ENCODE assay signal across 8 mouse cellular contexts in the genomic region with DNA sequence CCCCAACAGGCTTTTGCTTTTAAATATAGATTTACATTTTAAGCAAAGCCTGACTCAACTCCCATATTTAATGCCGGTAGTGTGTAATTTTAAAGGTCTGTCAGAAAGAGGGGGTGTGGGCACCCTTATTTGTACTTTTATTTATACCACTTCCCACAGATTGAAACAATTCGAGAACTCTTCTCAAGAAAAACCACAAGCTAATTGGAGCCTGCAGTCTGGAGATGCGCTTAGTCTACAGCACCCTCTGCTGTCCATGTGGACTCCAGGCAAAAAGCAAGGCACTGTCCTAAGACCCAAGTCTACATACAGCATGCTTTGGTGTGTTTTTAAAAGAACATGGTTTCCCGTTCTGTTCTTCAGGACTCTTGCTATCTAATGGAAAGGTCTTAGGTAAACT. TPM values are rescaled to one million over a fixed set of nuclear protein-coding genes. Genes with fewer than 3 reads are reported as not detected.
DNase-seq lines count a peak whose midpoint lies in the region; ATAC-seq and TF ChIP-seq lines count a peak whose summit lies in the region.

No protein-coding gene starts in this region.

- TF ChIP-seq POLR2A in cortical plate, adult 2 months (IDR thresholded peaks at IDR 0.05; ENCODE audit: extremely low read depth, insufficient read depth, low read length), result no peak

- no peak overlapping the region for H3K27ac ChIP-seq in cortical plate, adult 2 months (ENCODE audit: insufficient read depth, low read length)
- no peak overlapping the region for H3K27ac ChIP-seq in intestine, embryonic 16.5 days (ENCODE audit: low read length)
- H3K27ac ChIP-seq in midbrain, embryonic 15.5 days, result no peak overlapping the region
- no peak overlapping the region for H3K27ac ChIP-seq in stomach, postnatal 0 days (replicated peaks)

- H3K4me2 ChIP-seq in intestine, embryonic 16.5 days (ENCODE audit: low read depth, low read length), result no peak overlapping the region
- no peak overlapping the region for H3K4me2 ChIP-seq in midbrain, embryonic 15.5 days
- H3K4me2 ChIP-seq in stomach, postnatal 0 days (replicated peaks; ENCODE audit: low read depth), result no peak overlapping the region

- no peak overlapping the region for H3K4me3 ChIP-seq in cortical plate, adult 2 months (ENCODE audit: insufficient read depth, low read length)
- no peak overlapping the region for H3K4me3 ChIP-seq in intestine, embryonic 16.5 days (ENCODE audit: low read length)
- no peak overlapping the region for H3K4me3 ChIP-seq in midbrain, embryonic 15.5 days
- no peak overlapping the region for H3K4me3 ChIP-seq in stomach, postnatal 0 days (ENCODE audit: low read depth, low read length)

- H3K36me3 ChIP-seq in intestine, embryonic 16.5 days (ENCODE audit: control insufficient read depth, insufficient read depth, low read length), result no peaks in the 10 kb centered on the region
- H3K36me3 ChIP-seq in midbrain, embryonic 15.5 days (replicated peaks), result no peaks in the 10 kb centered on the region
- no peaks in the 10 kb centered on the region; the same call in 1 of the 2 replicates for H3K36me3 ChIP-seq in stomach, postnatal 0 days (ENCODE audit: control insufficient read depth, insufficient read depth, low read length)

- intact Hi-C loops in left cerebral cortex, postnatal 4 days (cut with DNase I), result loop anchor here (2.0 to 10.0 kb wide), 3 partner anchors 104 to 548 kb away; a partner anchor contains a TSS

- 28% methylated on average over 4 of the region's 4 CpGs for WGBS in intestine, embryonic 16.5 days
- 19% methylated on average over 4 of the region's 4 CpGs for WGBS in midbrain, embryonic 15.5 days
- 17% methylated on average over 4 of the region's 4 CpGs for WGBS in stomach, postnatal 0 days

- peak; percentile 98 for TF ChIP-seq CTCF in cortical plate, adult 2 months (IDR thresholded peaks at IDR 0.05; ENCODE audit: extremely low read depth, insufficient read depth, low read length)
- peak; percentile 95 for TF ChIP-seq CTCF in stomach, postnatal 0 days (IDR thresholded peaks at IDR 0.05; ENCODE audit: low read depth)

- H3K9ac ChIP-seq in intestine, embryonic 16.5 days (ENCODE audit: low read depth, low read length), result no peak overlapping the region
- H3K9ac ChIP-seq in midbrain, embryonic 15.5 days, result no peak overlapping the region
- no peak overlapping the region for H3K9ac ChIP-seq in stomach, postnatal 0 days (ENCODE audit: low read length)

- TF ChIP-seq EP300 in stomach, postnatal 0 days (optimal IDR thresholded peaks at IDR 0.05), result no peak

- H3K9me3 ChIP-seq in intestine, embryonic 16.5 days (ENCODE audit: control insufficient read depth, low read length), result no peaks in the 10 kb centered on the region
- no peaks in the 10 kb centered on the region for H3K9me3 ChIP-seq in midbrain, embryonic 15.5 days
- no peaks in the 10 kb centered on the region for H3K9me3 ChIP-seq in stomach, postnatal 0 days (ENCODE audit: control insufficient read depth, low read length)

- H3K4me1 ChIP-seq in cortical plate, adult 2 months (ENCODE audit: control insufficient read depth, insufficient read depth, low read length), result no peaks in the 10 kb centered on the region
- no peaks in the 10 kb centered on the region for H3K4me1 ChIP-seq in intestine, embryonic 16.5 days (ENCODE audit: control insufficient read depth, insufficient read depth, low read length)
- 0 out of 2 replicates have a peak, but pooled peaks cover 6% of the 10 kb centered on the region for H3K4me1 ChIP-seq in midbrain, embryonic 15.5 days
- 0 out of 2 replicates have a peak, but pooled peaks cover 3% of the 10 kb centered on the region for H3K4me1 ChIP-seq in stomach, postnatal 0 days (replicated peaks; ENCODE audit: control insufficient read depth, insufficient read depth)

- DNase-seq in 3T3-L1 (ENCODE audit: low read depth, low spot score), result peak; percentile 76
- peak; percentile 25 for DNase-seq in ZHBTc4 (ENCODE audit: low read depth, low spot score)
- peak; percentile 52 for DNase-seq in gastrocnemius, postnatal 10 days
- DNase-seq in left cerebral cortex, postnatal 4 days, result peak; percentile 64
- peak; percentile 64 for DNase-seq in stomach, postnatal 0 days (ENCODE audit: low spot score)

- H3K27me3 ChIP-seq in intestine, embryonic 16.5 days (replicated peaks; ENCODE audit: control insufficient read depth, insufficient read depth, low read length), result no peaks in the 10 kb centered on the region
- no peaks in the 10 kb centered on the region for H3K27me3 ChIP-seq in midbrain, embryonic 15.5 days (replicated peaks)
- no peaks in the 10 kb centered on the region for H3K27me3 ChIP-seq in stomach, postnatal 0 days (ENCODE audit: control insufficient read depth, insufficient read depth, low read length)

- peak; percentile 72 for ATAC-seq in intestine, embryonic 16.5 days
- peak; percentile 88 for ATAC-seq in midbrain, embryonic 15.5 days (replicated peaks)
- peak; percentile 67; the same call in 1 of the 2 replicates for ATAC-seq in stomach, postnatal 0 days (ENCODE audit: low FRiP score, low TSS enrichment)

RNA-seq across cellular contexts. Expression of a gene that starts 17.3 kb away (rescaled TPM):
- 46.0 and 50.4 TPM in 2 replicates for polyA plus RNA-seq in cortical plate, adult 2 months (2012; rRNA removed)
- 10 to 100 TPM; 15.1 to 20.5 TPM for total RNA-seq in gastrocnemius, postnatal 10 days (2021)
- 57.0 and 64.0 TPM in 2 replicates for polyA plus RNA-seq in intestine, embryonic 16.5 days (2015; fragmentation: Nextera tagmentation; extraction: Ambion mirVana)
- 10 to 100 TPM; 24.1 to 24.7 TPM for total RNA-seq in left cerebral cortex, postnatal 4 days (2021)
- polyA plus RNA-seq in midbrain, embryonic 15.5 days (2015; fragmentation: Nextera tagmentation; extraction: Ambion mirVana), result 35.9 and 37.8 TPM in 2 replicates
- polyA plus RNA-seq in stomach, postnatal 0 days (2015; fragmentation: Nextera tagmentation; extraction: Ambion mirVana), result 26.4 and 27.6 TPM in 2 replicates

RNA-seq across cellular contexts. Expression of a gene that starts 30.5 kb away (rescaled TPM):
- polyA plus RNA-seq in cortical plate, adult 2 months (2012; rRNA removed), result 5.9 and 6.1 TPM in 2 replicates
- total RNA-seq in gastrocnemius, postnatal 10 days (2021), result 1 to 10 TPM; 4.0 to 4.6 TPM
- 1.3 and 1.5 TPM in 2 replicates for polyA plus RNA-seq in intestine, embryonic 16.5 days (2015; fragmentation: Nextera tagmentation; extraction: Ambion mirVana)
- total RNA-seq in left cerebral cortex, postnatal 4 days (2021), result 1 to 10 TPM; 6.7 to 8.1 TPM
- 4.1 and 4.6 TPM in 2 replicates for polyA plus RNA-seq in midbrain, embryonic 15.5 days (2015; fragmentation: Nextera tagmentation; extraction: Ambion mirVana)
- 0.47 and 0.50 TPM in 2 replicates for polyA plus RNA-seq in stomach, postnatal 0 days (2015; fragmentation: Nextera tagmentation; extraction: Ambion mirVana)

Comparison
In these comparisons a context has a peak if more than half of its experiments do, and no peak if none do; other contexts are left out.
1. DNase-seq: peak in every context shown above with its lines; median percentile 76 in 3T3-L1; 64 in left cerebral cortex, postnatal 4 days; 64 in stomach, postnatal 0 days; 52 in gastrocnemius, postnatal 10 days; 25 in ZHBTc4.